Mouse (Mus musculus) kidney, adult 2 months (tissue): ENCODE data around the gene Meis2.

Experiments
- CTCF ChIP-seq: fragments of 200-500 bp; conservative IDR thresholded peaks from 2 replicates; pipeline ENCODE4 v1.5.1; 2011; ENCODE audit warnings: low read depth, mild to moderate bottlenecking, control low read depth, low read length, moderate library complexity, mixed read lengths; ENCODE audit not compliant: insufficient read depth, insufficient read length
- POLR2A ChIP-seq: fragments of 200-500 bp; IDR thresholded peaks from one replicate; pipeline ENCODE4 v1.6.1; 2011; ENCODE audit warnings: low read depth, low read length, control low read depth

- TF ChIP-seq CTCF (no peak), POLR2A (no peak)
These were observed 105.0 kb downstream of the Meis2 start for GRCm38 (mm10) chr2:115960615-115961014.
